Mouse (Mus musculus) myocyte (in vitro differentiated cells): ENCODE measurements around the gene Tmem252. TPM values are rescaled to one million over a fixed set of nuclear protein-coding genes. Genes with fewer than 3 reads are reported as not detected.
A peak's percentile ranks its signal among the peaks of the same experiment; 100 is the strongest.

Source experiments
- H3K27me3 ChIP-seq: one replicate; pipeline ENCODE4 v1.6.1; 2011; ENCODE audit not compliant: control insufficient read depth, insufficient read depth, insufficient read length
- H3K36me3 ChIP-seq: one replicate; pipeline ENCODE4 v1.6.1; 2011; ENCODE audit not compliant: control insufficient read depth, insufficient read depth
- H3K4me2 ChIP-seq: one replicate; pipeline ENCODE4 v1.6.1; 2011; ENCODE audit warnings: low read depth, control low read depth
- H3K4me3 ChIP-seq: one replicate; pipeline ENCODE4 v1.5.1; 2011; ENCODE audit warnings: mild to moderate bottlenecking, control low read depth, moderate library complexity
- H3K79me2 ChIP-seq: one replicate; pipeline ENCODE4 v1.6.1; 2011; ENCODE audit not compliant: control insufficient read depth, insufficient read depth
- H3ac ChIP-seq: one replicate; pipeline ENCODE4 v1.6.1; 2011; ENCODE audit not compliant: control insufficient read depth, insufficient read length
- CEBPB ChIP-seq: IDR thresholded peaks from 2 replicates; pipeline ENCODE4 v1.6.1; 2011; ENCODE audit warnings: mild to moderate bottlenecking, moderate library complexity; ENCODE audit not compliant: poor library complexity, insufficient read depth, severe bottlenecking
- E2F4 ChIP-seq: IDR thresholded peaks from one replicate; pipeline ENCODE4 v1.6.1; 2011; ENCODE audit warnings: mild to moderate bottlenecking, control low read depth, moderate library complexity; ENCODE audit not compliant: insufficient read depth
- MAX ChIP-seq: IDR thresholded peaks from one replicate; pipeline ENCODE4 v1.6.1; 2011; ENCODE audit warnings: low read depth, mild to moderate bottlenecking, control low read depth
- MYOD1 ChIP-seq, 3 experiments: IDR thresholded peaks; one replicate each; pipeline ENCODE4 v1.6.1; 2011; ENCODE audit warnings: control low read depth in 2 of 3, low read depth in 2 of 3, mild to moderate bottlenecking in 2 of 3, moderate library complexity in 1 of 3; ENCODE audit not compliant: insufficient read length in 2 of 3, control insufficient read depth in 1 of 3
- MYOG ChIP-seq, 3 experiments: IDR thresholded peaks; one replicate each; pipeline ENCODE4 v1.6.1; 2011; ENCODE audit warnings: control low read depth in 2 of 3, low read depth in 2 of 3, mild to moderate bottlenecking in 2 of 3; ENCODE audit not compliant: insufficient read length in 2 of 3, control insufficient read depth in 1 of 3, insufficient read depth in 1 of 3
- POLR2A ChIP-seq: IDR thresholded peaks from one replicate; pipeline ENCODE4 v1.6.1; 2011; ENCODE audit warnings: low read depth, mild to moderate bottlenecking, control low read depth, moderate library complexity; ENCODE audit not compliant: insufficient read length
- POLR2AphosphoS2 ChIP-seq: IDR thresholded peaks from one replicate; pipeline ENCODE4 v1.6.1; 2011; ENCODE audit warnings: low read depth, control low read depth; ENCODE audit not compliant: insufficient read length
- REST ChIP-seq: IDR thresholded peaks from one replicate; pipeline ENCODE4 v1.6.1; 2011; ENCODE audit warnings: mild to moderate bottlenecking, control low read depth, moderate library complexity; ENCODE audit not compliant: insufficient read depth, insufficient read length
- SRF ChIP-seq: IDR thresholded peaks from one replicate; pipeline ENCODE4 v1.6.1; 2011; ENCODE audit warnings: low read depth; ENCODE audit not compliant: control insufficient read depth, insufficient read length
- TCF12 ChIP-seq: IDR thresholded peaks from one replicate; pipeline ENCODE4 v1.6.1; 2011; ENCODE audit warnings: mild to moderate bottlenecking, control low read depth; ENCODE audit not compliant: poor library complexity, insufficient read depth, severe bottlenecking
- TCF3 ChIP-seq: IDR thresholded peaks from one replicate; pipeline ENCODE4 v1.6.1; 2011; ENCODE audit warnings: low read depth, control low read depth; ENCODE audit not compliant: insufficient read length
- USF1 ChIP-seq: IDR thresholded peaks from one replicate; pipeline ENCODE4 v1.6.1; 2011; ENCODE audit warnings: low read depth, mild to moderate bottlenecking, control low read depth, moderate library complexity
- polyA plus RNA-seq: library from polyadenylated mRNA; unstranded; fragments of >200 nt; fragmentation: generic; extraction: Trizol; gene quantifications from one replicate; pipeline ENCODE4 v1.2.1, GENCODE M21; 2012; ENCODE audit warnings: missing spikeins

Tmem252 gene
- polyA plus RNA-seq, 1 experiment = 2.7 TPM

DNA sequence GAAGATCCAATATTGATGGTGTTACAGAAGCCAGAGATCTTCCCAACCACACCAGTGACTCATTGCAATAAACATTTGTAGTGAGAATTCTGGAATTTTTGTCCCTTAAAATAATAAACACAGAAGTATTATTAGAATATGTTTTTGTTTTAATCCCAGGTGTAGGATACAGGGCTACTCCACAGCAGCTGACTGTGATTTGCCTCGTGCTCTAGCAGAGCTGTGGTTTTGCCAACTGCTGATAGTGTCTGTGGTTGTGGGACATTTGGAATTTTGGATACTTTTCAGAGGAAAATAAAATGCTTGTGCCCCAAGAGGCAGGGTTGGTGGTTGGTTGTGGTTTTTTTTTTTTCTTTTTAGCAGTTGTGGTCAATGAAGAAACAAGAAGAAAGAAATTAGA lies 44.2 kb downstream of the Tmem252 start:
- H3ac ChIP-seq = no peak overlapping the region
- no peaks in the 10 kb centered on the region for H3K36me3 ChIP-seq
- H3K4me2 ChIP-seq = no peak overlapping the region
- no peak overlapping the region for H3K4me3 ChIP-seq
- H3K79me2 ChIP-seq = no peaks in the 10 kb centered on the region
- no peaks in the 10 kb centered on the region for H3K27me3 ChIP-seq
- TF ChIP-seq MYOG (IDR thresholded peaks at IDR 0.05; ENCODE audit: control insufficient read depth in 1 of 3, insufficient read depth in 1 of 3, insufficient read length in 2 of 3, low read depth in 2 of 3) (no peak), TCF12 (no peak), POLR2A (no peak), E2F4 (no peak), MAX (no peak), CEBPB (no peak), REST (no peak), MYOD1 (IDR thresholded peaks at IDR 0.05; ENCODE audit: control insufficient read depth in 1 of 3, insufficient read length in 2 of 3, low read depth in 2 of 3) (no peak)

DNA sequence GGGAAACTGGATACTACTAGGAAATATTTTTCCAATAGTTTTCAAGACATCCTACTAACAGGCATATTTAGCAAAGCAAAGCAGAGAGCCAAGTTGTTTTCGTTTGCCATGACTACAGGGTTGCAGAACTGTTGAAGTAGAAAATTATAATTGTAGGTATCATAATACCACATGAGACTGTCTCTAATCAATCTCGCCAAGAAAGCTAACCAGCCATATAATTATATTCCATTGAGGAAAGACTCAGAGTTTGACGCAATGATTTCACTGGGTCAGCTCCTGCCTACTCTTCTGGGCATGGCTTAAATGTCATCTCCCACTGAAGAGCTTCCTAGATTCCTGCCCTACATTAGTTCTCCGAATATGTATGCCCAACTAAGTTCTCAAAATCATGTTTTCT lies 45.7 kb downstream of the Tmem252 start:
- no peaks in the 10 kb centered on the region for H3K27me3 ChIP-seq
- no peak overlapping the region for H3K4me3 ChIP-seq
- no peak overlapping the region for H3ac ChIP-seq
- H3K36me3 ChIP-seq = no peaks in the 10 kb centered on the region
- H3K4me2 ChIP-seq = no peak overlapping the region
- no peaks in the 10 kb centered on the region for H3K79me2 ChIP-seq
- TF ChIP-seq MYOG (IDR thresholded peaks at IDR 0.05; ENCODE audit: control insufficient read depth in 1 of 3, insufficient read depth in 1 of 3, insufficient read length in 2 of 3, low read depth in 2 of 3) = no peak
- no peak for TF ChIP-seq MAX
- TF ChIP-seq E2F4 = no peak
- no peak for TF ChIP-seq USF1
- no peak for TF ChIP-seq TCF3
- no peak for TF ChIP-seq REST
- TF ChIP-seq MYOD1 (IDR thresholded peaks at IDR 0.05; ENCODE audit: control insufficient read depth in 1 of 3, insufficient read length in 2 of 3, low read depth in 2 of 3) = no peak
- TF ChIP-seq POLR2AphosphoS2 = no peak
- no peak for TF ChIP-seq SRF
- no peak for TF ChIP-seq CEBPB
- no peak for TF ChIP-seq POLR2A
- TF ChIP-seq TCF12 = no peak

- H3ac ChIP-seq = no peak overlapping the region
- H3K79me2 ChIP-seq = no peaks in the 10 kb centered on the region
- no peaks in the 10 kb centered on the region for H3K27me3 ChIP-seq
- no peaks in the 10 kb centered on the region for H3K36me3 ChIP-seq
- H3K4me3 ChIP-seq = no peak overlapping the region
- H3K4me2 ChIP-seq = peak overlapping the region; percentile 48
- TF ChIP-seq USF1 (peak; percentile 74), SRF (no peak)
Observed at GRCm38 (mm10) chr19:24720448-24720847, 46.6 kb downstream of the Tmem252 start.

- TF ChIP-seq E2F4 (no peak), TCF12 (no peak), SRF (no peak), REST (no peak), MYOG (IDR thresholded peaks at IDR 0.05; ENCODE audit: control insufficient read depth in 1 of 3, insufficient read depth in 1 of 3, insufficient read length in 2 of 3, low read depth in 2 of 3) (no peak), USF1 (no peak), CEBPB (no peak), MYOD1 (IDR thresholded peaks at IDR 0.05; ENCODE audit: control insufficient read depth in 1 of 3, insufficient read length in 2 of 3, low read depth in 2 of 3) (no peak), POLR2A (no peak), POLR2AphosphoS2 (no peak), TCF3 (no peak), MAX (no peak)
- Histone ChIP-seq H3ac (no peak overlapping the region), H3K36me3 (no peaks in the 10 kb centered on the region), H3K4me2 (no peak overlapping the region), H3K79me2 (no peaks in the 10 kb centered on the region), H3K27me3 (no peaks in the 10 kb centered on the region), H3K4me3 (no peak overlapping the region)
Observed at GRCm38 (mm10) chr19:24724362-24724761, 50.6 kb downstream of the Tmem252 start.

DNA sequence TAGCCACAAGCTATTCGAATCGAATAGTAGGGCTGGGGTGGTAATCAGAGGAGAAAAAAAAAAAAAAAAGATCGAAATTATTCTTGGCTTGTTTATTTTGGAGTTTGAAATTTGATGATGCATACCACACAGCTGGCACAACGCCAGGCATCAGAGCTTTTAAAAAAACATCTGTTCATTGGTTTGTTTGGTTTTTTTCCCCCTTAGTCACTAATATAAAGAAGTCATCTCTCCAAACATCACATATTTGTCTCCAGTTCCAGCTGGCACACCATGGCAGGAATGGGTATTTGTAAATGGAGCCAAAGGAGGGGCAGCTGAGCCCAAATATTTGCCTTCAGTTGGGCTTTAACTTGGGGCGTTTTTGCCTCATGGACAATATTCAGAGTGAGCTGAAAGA lies 56.9 kb downstream of the Tmem252 start:
- Histone ChIP-seq H3K4me3 (no peak overlapping the region), H3K27me3 (no peaks in the 10 kb centered on the region), H3ac (no peak overlapping the region), H3K4me2 (peak overlapping the region; percentile 57), H3K36me3 (no peaks in the 10 kb centered on the region), H3K79me2 (no peaks in the 10 kb centered on the region)
- no peak for TF ChIP-seq MAX
- peak in 1 of 3 experiments; percentile 9 for TF ChIP-seq MYOG (IDR thresholded peaks at IDR 0.05; ENCODE audit: control insufficient read depth in 1 of 3, insufficient read depth in 1 of 3, insufficient read length in 2 of 3, low read depth in 2 of 3)
- TF ChIP-seq POLR2A = no peak
- TF ChIP-seq TCF3 = no peak
- no peak for TF ChIP-seq TCF12
- TF ChIP-seq REST = no peak
- no peak for TF ChIP-seq SRF
- TF ChIP-seq POLR2AphosphoS2 = no peak
- no peak for TF ChIP-seq E2F4
- TF ChIP-seq MYOD1 (IDR thresholded peaks at IDR 0.05; ENCODE audit: control insufficient read depth in 1 of 3, insufficient read length in 2 of 3, low read depth in 2 of 3) = peak in 1 of 3 experiments; percentile 32

Other genes starting within 250 kb of the Tmem252 start
- 14.7 TPM for gene Fam122a, start 196.7 kb upstream of the Tmem252 start, polyA plus RNA-seq
- 0.24 TPM for gene Pip5k1b, start 118.1 kb upstream of the Tmem252 start, polyA plus RNA-seq
- 68.6 TPM for gene Pgm5, start 187.8 kb downstream of the Tmem252 start, polyA plus RNA-seq
- 160 TPM for gene Gm10053, start 201.7 kb downstream of the Tmem252 start, polyA plus RNA-seq
- gene Foxd4, start 227.2 kb downstream of the Tmem252 start, polyA plus RNA-seq = not detected